In genomic region chr10:43667086-43667690, GRCm38 (mm10) we compare ENCODE assay signal across 8 mouse cellular contexts.
DNase-seq lines count a peak whose midpoint lies in the region; ATAC-seq and TF ChIP-seq lines count a peak whose summit lies in the region.
"Had no signal": no experiment of that assay in that cellular context is flagged by ENCODE, and none has a peak within 500 bp of the region (broad histone marks: within the 10 kb centered on the region; RNA-seq: fewer than 3 reads in every experiment).

No protein-coding gene starts in this region.

- no peaks in the 10 kb centered on the region for H3K36me3 ChIP-seq in lung, embryonic 15.5 days
- no peaks in the 10 kb centered on the region for H3K36me3 ChIP-seq in embryonic facial prominence, embryonic 12.5 days
- H3K36me3 ChIP-seq in hindbrain, postnatal 0 days (ENCODE audit: insufficient read depth, low read length) = no peaks in the 10 kb centered on the region
- H3K36me3 ChIP-seq in neural tube, embryonic 12.5 days = no peaks in the 10 kb centered on the region

- peaks cover 2% of the 10 kb centered on the region; the same call in 1 of the 2 replicates for H3K27me3 ChIP-seq in lung, embryonic 15.5 days
- H3K27me3 ChIP-seq in embryonic facial prominence, embryonic 12.5 days = no peaks in the 10 kb centered on the region
- H3K27me3 ChIP-seq in hindbrain, postnatal 0 days (ENCODE audit: insufficient read depth, low read length) = no peaks in the 10 kb centered on the region
- H3K27me3 ChIP-seq in neural tube, embryonic 12.5 days (replicated peaks) = no peaks in the 10 kb centered on the region

- no peak overlapping the region for H3K27ac ChIP-seq in lung, embryonic 15.5 days
- no peak overlapping the region for H3K27ac ChIP-seq in embryonic facial prominence, embryonic 12.5 days
- no peak overlapping the region for H3K27ac ChIP-seq in hindbrain, postnatal 0 days
- H3K27ac ChIP-seq in neural tube, embryonic 12.5 days = no peak overlapping the region
- no peak overlapping the region for H3K27ac ChIP-seq in left cerebral cortex, adult 2 months

- intact Hi-C loops in left cerebral cortex, adult 2 months (cut with DNase I) = loop anchor here (5.0 kb wide), 1 partner anchor 90 kb away; the partner anchor contains the start of gene Cd24a

- DNase-seq in lung, postnatal 4 days = no peak
- DNase-seq in hindbrain, postnatal 0 days (ENCODE audit: low spot score) = no peak
- no peak for DNase-seq in thymus, postnatal 36 days
- no peak for DNase-seq in left cerebral cortex, adult 2 months (ENCODE audit: extremely low spot score in 1 of 2, low spot score in 2 of 2)
- DNase-seq: kidney, postnatal 36 days had no signal

- ATAC-seq in lung, embryonic 15.5 days (ENCODE audit: borderline replicate concordance, extremely low read depth, low FRiP score, low TSS enrichment) = no peak
- no peak for ATAC-seq in embryonic facial prominence, embryonic 12.5 days (ENCODE audit: insufficient number of reproducible peaks, insufficient read depth, low FRiP score, low TSS enrichment)
- ATAC-seq in hindbrain, postnatal 0 days = no peak
- no peak for ATAC-seq in neural tube, embryonic 12.5 days (ENCODE audit: low FRiP score, low read depth)

- H3K4me1 ChIP-seq in lung, embryonic 15.5 days = peaks cover 36% of the 10 kb centered on the region
- 0 out of 2 replicates have a peak, but pooled peaks cover 3% of the 10 kb centered on the region for H3K4me1 ChIP-seq in embryonic facial prominence, embryonic 12.5 days
- H3K4me1 ChIP-seq in hindbrain, postnatal 0 days (ENCODE audit: insufficient read depth, low read length) = no peaks in the 10 kb centered on the region
- no peaks in the 10 kb centered on the region for H3K4me1 ChIP-seq in neural tube, embryonic 12.5 days

- WGBS in lung, embryonic 15.5 days = 58% methylated on average over 25 of the region's 25 CpGs
- WGBS in embryonic facial prominence, embryonic 12.5 days = 55% methylated on average over 25 of the region's 25 CpGs
- 67% methylated on average over 25 of the region's 25 CpGs for WGBS in hindbrain, postnatal 0 days
- 60% methylated on average over 25 of the region's 25 CpGs for WGBS in neural tube, embryonic 12.5 days

- H3K4me2 ChIP-seq in lung, embryonic 15.5 days = peak overlapping the region; percentile 32; the same call in 1 of the 2 replicates
- H3K4me2 ChIP-seq in embryonic facial prominence, embryonic 12.5 days (replicated peaks) = 0 out of 2 replicates have a peak overlapping the region, but pooled peaks have one; percentile 8
- peak overlapping the region; percentile 25; the same call in 1 of the 2 replicates for H3K4me2 ChIP-seq in hindbrain, postnatal 0 days (ENCODE audit: low read depth, low read length)
- peak overlapping the region; percentile 38 for H3K4me2 ChIP-seq in neural tube, embryonic 12.5 days (replicated peaks)

- H3K4me3 ChIP-seq in lung, embryonic 15.5 days = no peak overlapping the region
- no peak overlapping the region for H3K4me3 ChIP-seq in embryonic facial prominence, embryonic 12.5 days
- H3K4me3 ChIP-seq in hindbrain, postnatal 0 days (ENCODE audit: low read length) = no peak overlapping the region
- H3K4me3 ChIP-seq in neural tube, embryonic 12.5 days = no peak overlapping the region
- H3K4me3 ChIP-seq in left cerebral cortex, adult 2 months = no peak overlapping the region; the same call in 1 of the 2 replicates

- no peaks in the 10 kb centered on the region for H3K9me3 ChIP-seq in lung, embryonic 15.5 days
- no peaks in the 10 kb centered on the region for H3K9me3 ChIP-seq in embryonic facial prominence, embryonic 12.5 days
- H3K9me3 ChIP-seq in hindbrain, postnatal 0 days (ENCODE audit: low read length) = no peaks in the 10 kb centered on the region
- no peaks in the 10 kb centered on the region for H3K9me3 ChIP-seq in neural tube, embryonic 12.5 days

- no peak overlapping the region for H3K9ac ChIP-seq in lung, embryonic 15.5 days
- H3K9ac ChIP-seq in embryonic facial prominence, embryonic 12.5 days = no peak overlapping the region
- no peak overlapping the region for H3K9ac ChIP-seq in hindbrain, postnatal 0 days (replicated peaks; ENCODE audit: low read length)
- no peak overlapping the region for H3K9ac ChIP-seq in neural tube, embryonic 12.5 days

- no peak for TF ChIP-seq CTCF in hindbrain, postnatal 0 days (IDR thresholded peaks at IDR 0.05; ENCODE audit: low read depth)
- no peak for TF ChIP-seq CTCF in left cerebral cortex, adult 2 months (IDR thresholded peaks at IDR 0.05)
